Mouse (Mus musculus) liver, adult 2 months (tissue): ENCODE measurements at regions not wholly inside any gene's neighbourhood (a gene's known extent, or its start where the extent isn't known, plus 50 kb on each side); places are given as distances from the start of the nearest gene placed in this dataset.

Source experiments
- CTCF ChIP-seq: fragments of 200-500 bp; IDR thresholded peaks from 2 replicates; pipeline ENCODE4 v1.5.1; 2011; ENCODE audit warnings: low read depth, low read length, control low read depth
- POLR2A ChIP-seq: fragments of 200-500 bp; IDR thresholded peaks from 2 replicates; pipeline ENCODE4 v1.6.1; 2011; ENCODE audit warnings: low read length, control low read depth; ENCODE audit not compliant: insufficient read depth; ENCODE audit errors: extremely low read depth

DNA sequence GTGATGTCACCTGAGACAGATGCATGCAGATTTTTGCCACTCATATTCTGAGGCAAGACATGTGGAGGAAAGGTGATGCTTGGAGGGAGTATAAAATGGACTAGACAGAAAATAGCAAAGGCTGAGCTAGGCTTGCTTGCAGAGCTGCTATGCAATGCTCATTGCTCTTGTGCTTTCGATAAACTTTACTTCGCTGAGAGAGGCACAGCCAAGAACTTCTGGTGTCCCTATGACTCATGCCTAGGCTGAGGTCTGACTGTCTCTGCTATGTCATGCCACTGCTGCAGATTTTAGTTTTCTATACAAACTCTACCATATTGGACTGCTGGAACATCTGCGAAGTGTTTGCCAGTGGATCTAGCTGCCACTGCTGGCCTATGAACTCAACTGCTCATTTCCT is 687.5 kb upstream of the Pou3f3 start:
- TF ChIP-seq CTCF (no peak), POLR2A (no peak)
